22 mouse cellular contexts compared by ENCODE assay signal in the genomic region with DNA sequence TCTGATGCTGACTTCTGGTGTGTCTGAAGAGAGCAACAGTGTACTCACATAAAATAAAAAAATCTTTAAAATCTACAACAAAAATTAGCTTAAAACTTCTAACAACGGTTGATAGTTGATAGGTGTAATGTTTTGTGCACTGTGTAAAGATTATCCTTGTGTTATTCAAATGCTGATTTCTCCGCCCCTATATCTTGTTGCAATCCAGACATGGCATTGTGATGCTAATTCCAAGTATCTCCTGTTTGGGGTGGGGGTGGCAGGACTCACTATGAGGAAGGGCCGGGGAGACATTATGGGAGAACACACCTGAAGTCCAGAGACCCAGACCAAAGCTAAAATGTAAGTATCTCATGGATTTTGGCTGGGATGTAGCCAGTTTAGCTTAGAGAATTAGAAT. TPM values are rescaled to one million over a fixed set of nuclear protein-coding genes. Genes with fewer than 3 reads are reported as not detected.
DNase-seq lines count a peak whose midpoint lies in the region; ATAC-seq and TF ChIP-seq lines count a peak whose summit lies in the region.
"Had no signal": no experiment of that assay in that cellular context is flagged by ENCODE, and none has a peak within 500 bp of the region (broad histone marks: within the 10 kb centered on the region; RNA-seq: fewer than 3 reads in every experiment).

No protein-coding gene starts in this region.

- H3K9ac ChIP-seq in ES-Bruce4 (ENCODE audit: low read depth, poor library complexity, severe bottlenecking) (no peak overlapping the region), ES-E14 (ENCODE audit: insufficient read depth, low read depth, low read length, poor library complexity, severe bottlenecking) (no peak overlapping the region)
- H3K9ac ChIP-seq in liver, embryonic 12.5 days, result no peak overlapping the region
- H3K9ac ChIP-seq: embryonic facial prominence, embryonic 12.5 days; forebrain, embryonic 13.5 days; forebrain, embryonic 15.5 days; forebrain, postnatal 0 days had no signal

- DNase-seq in ES-E14 (ENCODE audit: low read depth, low spot score) (peak; percentile 39), WW6 (ENCODE audit: low read depth, low spot score) (peak; percentile 39)
- no peak for DNase-seq in cerebellum, adult 18-20 months
- DNase-seq in frontal cortex, adult 2 months (ENCODE audit: extremely low spot score in 1 of 2, low spot score in 1 of 2), result no peak
- DNase-seq: adrenal gland, postnatal 25 days; cerebellum, adult 11 months; cerebellum, adult 2 months; cerebellum, adult 9-10 months; cerebellum, postnatal 10 days; cerebellum, postnatal 25 days; forebrain, postnatal 0 days had no signal

- in situ Hi-C loops in ES-E14 (cut with MboI; ENCODE audit: low sequenced_read_pairs in 2 of 2, unreplicated experiment in 2 of 2), result no loop called here

- peak overlapping the region; percentile 78 for H3K4me3 ChIP-seq in E14TG2a.4 (replicated peaks; ENCODE audit: low read length)
- no peak overlapping the region for H3K4me3 ChIP-seq in ES-Bruce4 (ENCODE audit: low read depth, low read length)
- H3K4me3 ChIP-seq in ES-E14 (ENCODE audit: insufficient read depth in 1 of 2, low read depth in 1 of 2, low read length in 2 of 2, poor library complexity in 1 of 2, severe bottlenecking in 1 of 2), result peak overlapping the region; percentile 21 to 48; a peak in 3 of 4 replicates
- no peak overlapping the region for H3K4me3 ChIP-seq in liver, embryonic 12.5 days
- H3K4me3 ChIP-seq: embryonic facial prominence, embryonic 10.5 days; embryonic facial prominence, embryonic 12.5 days; forebrain, embryonic 13.5 days; forebrain, embryonic 15.5 days had no signal

- 65% methylated on average over 3 of the region's 3 CpGs for WGBS in liver, embryonic 12.5 days (ENCODE audit: insufficient replicate concordance)

- no peaks in the 10 kb centered on the region for H3K9me3 ChIP-seq in E14TG2a.4 (ENCODE audit: low read length)
- no peaks in the 10 kb centered on the region for H3K9me3 ChIP-seq in ES-Bruce4 (replicated peaks; ENCODE audit: control insufficient read depth, insufficient read depth, low read length, poor library complexity, severe bottlenecking)
- H3K9me3 ChIP-seq in ES-E14 (ENCODE audit: control insufficient read depth, insufficient read depth, low read depth, low read length), result no peaks in the 10 kb centered on the region
- no peaks in the 10 kb centered on the region for H3K9me3 ChIP-seq in liver, embryonic 12.5 days (replicated peaks)
- H3K9me3 ChIP-seq: embryonic facial prominence, embryonic 10.5 days; embryonic facial prominence, embryonic 12.5 days; forebrain, embryonic 13.5 days; forebrain, embryonic 15.5 days had no signal

- ATAC-seq in monocyte, adult 5-6 weeks (replicated peaks; ENCODE audit: insufficient number of reproducible peaks, low FRiP score, low TSS enrichment, poor library complexity, severe bottlenecking), result no peak
- no peak for ATAC-seq in liver, embryonic 12.5 days
- ATAC-seq: activated CD4-positive, CD25-positive, alpha-beta regulatory T cell, adult 4 months; forebrain, embryonic 13.5 days; forebrain, embryonic 15.5 days; forebrain, postnatal 0 days had no signal

- H3K4me1 ChIP-seq in E14TG2a.4 (replicated peaks; ENCODE audit: low read depth, low read length), result peaks cover 77% of the 10 kb centered on the region
- H3K4me1 ChIP-seq in ES-Bruce4 (ENCODE audit: control insufficient read depth, insufficient read depth, low read length), result peaks cover 12% of the 10 kb centered on the region
- peaks cover 7 to 29% of the 10 kb centered on the region in 2 experiments; a peak in 3 of 4 replicates for H3K4me1 ChIP-seq in ES-E14 (ENCODE audit: control insufficient read depth in 2 of 2, insufficient read depth in 2 of 2, low read length in 2 of 2, poor library complexity in 1 of 2)
- H3K4me1 ChIP-seq in liver, embryonic 12.5 days, result no peaks in the 10 kb centered on the region
- H3K4me1 ChIP-seq: forebrain, embryonic 13.5 days; forebrain, embryonic 15.5 days had no signal

- TF ChIP-seq POLR2A in ES-Bruce4 (IDR thresholded peaks at IDR 0.05; ENCODE audit: insufficient read depth, low read length), result no peak

- TF ChIP-seq CTCF in E14TG2a.4 (conservative IDR thresholded peaks at IDR 0.05; ENCODE audit: low read length) (no peak), ES-Bruce4 (IDR thresholded peaks at IDR 0.05; ENCODE audit: low read depth, low read length) (no peak)

- H3K36me3 ChIP-seq in E14TG2a.4 (ENCODE audit: insufficient read depth, low read length) (peaks cover 44% of the 10 kb centered on the region), ES-Bruce4 (ENCODE audit: control insufficient read depth, insufficient read depth, low read length, poor library complexity, severe bottlenecking) (no peaks in the 10 kb centered on the region), ES-E14 (ENCODE audit: control insufficient read depth, insufficient read depth, low read length, poor library complexity, severe bottlenecking) (peaks cover 10% of the 10 kb centered on the region; the same call in 1 of the 2 replicates)
- H3K36me3 ChIP-seq in liver, embryonic 12.5 days, result peaks cover 14% of the 10 kb centered on the region; the same call in 1 of the 2 replicates

- TF ChIP-seq EP300 in ES-Bruce4 (IDR thresholded peaks at IDR 0.05; ENCODE audit: insufficient read depth, low read depth, low read length), result peak; percentile 73

- H3K27ac ChIP-seq in ES-Bruce4 (ENCODE audit: insufficient read depth, low read length), result no peak overlapping the region
- H3K27ac ChIP-seq in ES-E14 (ENCODE audit: insufficient read depth, low read depth, low read length, poor library complexity, severe bottlenecking), result peak overlapping the region; percentile 84; the same call in 1 of the 2 replicates
- H3K27ac ChIP-seq in liver, embryonic 12.5 days, result no peak overlapping the region
- H3K27ac ChIP-seq: embryonic facial prominence, embryonic 10.5 days; forebrain, embryonic 13.5 days; forebrain, embryonic 15.5 days had no signal

- no peak overlapping the region for H3K4me2 ChIP-seq in liver, embryonic 12.5 days
- H3K4me2 ChIP-seq: embryonic facial prominence, embryonic 12.5 days; forebrain, embryonic 13.5 days; forebrain, embryonic 15.5 days had no signal

- H3K27me3 ChIP-seq in E14TG2a.4 (ENCODE audit: insufficient read depth, low read length) (no peaks in the 10 kb centered on the region), ES-Bruce4 (ENCODE audit: control insufficient read depth, insufficient read depth, low read length, poor library complexity, severe bottlenecking) (no peaks in the 10 kb centered on the region)
- H3K27me3 ChIP-seq in liver, embryonic 12.5 days (replicated peaks), result no peaks in the 10 kb centered on the region
- H3K27me3 ChIP-seq: embryonic facial prominence, embryonic 12.5 days; forebrain, embryonic 13.5 days; forebrain, embryonic 15.5 days had no signal

TF ChIP-seq in ES-E14, 5 proteins besides CTCF, POLR2A, EP300 and RAD21:
- TF ChIP-seq ZNF384 (IDR thresholded peaks at IDR 0.05; ENCODE audit: low read depth, low read length) (no peak), ZC3H11A (IDR thresholded peaks at IDR 0.05; ENCODE audit: borderline replicate concordance, low read depth, low read length) (no peak)

RNA-seq across cellular contexts. Expression of a gene that starts 19.8 kb away (rescaled TPM):
- 1.2 and 2.8 TPM in 2 replicates for polyA plus RNA-seq in ES-Bruce4 (2011; ENCODE audit: insufficient read depth, insufficient read length, low read depth, missing spikeins)
- 2.1 and 3.3 TPM in 2 replicates for total RNA-seq in ES-E14 (2012; rRNA removed)
- 0.85 to 3.6 TPM (median 1.7 TPM) in 3 replicates for total RNA-seq in monocyte, adult 5-6 weeks (2017)
- polyA plus RNA-seq in liver, embryonic 12.5 days (2016; fragmentation: Nextera tagmentation; extraction: Ambion mirVana), result 0.60 and 0.87 TPM in 2 replicates
- 10.5 TPM in 2 replicates for polyA plus RNA-seq in frontal cortex, adult 2 months (2012; rRNA removed)

RNA-seq across cellular contexts. Expression of a gene that starts 41.3 kb away (rescaled TPM):
- 13.4 and 15.4 TPM in 2 replicates for polyA plus RNA-seq in ES-Bruce4 (2011; ENCODE audit: insufficient read depth, insufficient read length, low read depth, missing spikeins)
- total RNA-seq in ES-E14 (2012; rRNA removed), result 5.8 and 7.3 TPM in 2 replicates
- total RNA-seq in monocyte, adult 5-6 weeks (2017), result 3.8 to 9.1 TPM (median 4.3 TPM) in 3 replicates
- 1.8 and 2.0 TPM in 2 replicates for polyA plus RNA-seq in liver, embryonic 12.5 days (2016; fragmentation: Nextera tagmentation; extraction: Ambion mirVana)
- polyA plus RNA-seq in frontal cortex, adult 2 months (2012; rRNA removed), result 2.6 and 3.4 TPM in 2 replicates

RNA-seq across cellular contexts. Expression of a gene that starts 47.6 kb away (rescaled TPM):
- 98.0 and 103 TPM in 2 replicates for polyA plus RNA-seq in ES-Bruce4 (2011; ENCODE audit: insufficient read depth, insufficient read length, low read depth, missing spikeins)
- total RNA-seq in ES-E14 (2012; rRNA removed), result 120 and 126 TPM in 2 replicates
- total RNA-seq in monocyte, adult 5-6 weeks (2017), result 25.8 to 32.8 TPM (median 32.4 TPM) in 3 replicates
- 13.4 and 14.2 TPM in 2 replicates for polyA plus RNA-seq in liver, embryonic 12.5 days (2016; fragmentation: Nextera tagmentation; extraction: Ambion mirVana)
- 2.5 and 3.1 TPM in 2 replicates for polyA plus RNA-seq in frontal cortex, adult 2 months (2012; rRNA removed)

RNA-seq across cellular contexts. Expression of a gene that starts 58.8 kb away (rescaled TPM):
- polyA plus RNA-seq in ES-Bruce4 (2011; ENCODE audit: insufficient read depth, insufficient read length, low read depth, missing spikeins), result not detected in 2 replicates
- total RNA-seq in ES-E14 (2012; rRNA removed), result 0.26 and 0.71 TPM in 2 replicates
- total RNA-seq in monocyte, adult 5-6 weeks (2017), result not detected in 3 replicates
- polyA plus RNA-seq in liver, embryonic 12.5 days (2016; fragmentation: Nextera tagmentation; extraction: Ambion mirVana), result 0.41 and 0.99 TPM in 2 replicates
- polyA plus RNA-seq in frontal cortex, adult 2 months (2012; rRNA removed), result 0.61 TPM in 1 of 2 replicates, not detected in the other
- total RNA-seq: adrenal gland, adult 18-20 months; adrenal gland, postnatal 25 days; adrenal gland, postnatal 4 days had no signal

RNA-seq across cellular contexts. Expression of a gene that starts 58.9 kb away (rescaled TPM):
- polyA plus RNA-seq in ES-Bruce4 (2011; ENCODE audit: insufficient read depth, insufficient read length, low read depth, missing spikeins), result 12.0 and 13.7 TPM in 2 replicates
- total RNA-seq in ES-E14 (2012; rRNA removed), result 13.1 and 16.3 TPM in 2 replicates
- total RNA-seq in monocyte, adult 5-6 weeks (2017), result 0.43 to 3.1 TPM in 2 of 3 replicates, not detected in the other
- polyA plus RNA-seq in liver, embryonic 12.5 days (2016; fragmentation: Nextera tagmentation; extraction: Ambion mirVana), result 3.0 and 3.3 TPM in 2 replicates
- polyA plus RNA-seq in frontal cortex, adult 2 months (2012; rRNA removed), result 6.3 and 7.0 TPM in 2 replicates

Comparison
In these comparisons a context has a peak if more than half of its experiments do, and no peak if none do; other contexts are left out.
1. H3K4me3 ChIP-seq: peak in E14TG2a.4 (single experiment) and ES-E14 (2 of 2); none in ES-Bruce4 (single experiment) and liver, embryonic 12.5 days (single experiment).
2. DNase-seq: peak in ES-E14 (single experiment) and WW6 (single experiment); none in cerebellum, adult 18-20 months (0 of 2) and frontal cortex, adult 2 months (0 of 2).